Mouse (Mus musculus) G1E (cell line): ENCODE measurements around the gene Churc1.
A peak's percentile ranks its signal among the peaks of the same experiment; 100 is the strongest.

ENCODE experiments used
- CTCF ChIP-seq: IDR thresholded peaks from 2 replicates; pipeline ENCODE4 v1.5.1; 2012; ENCODE audit warnings: low read depth, low read length, inconsistent platforms, mixed read lengths
- GATA1 ChIP-seq: IDR thresholded peaks from 2 replicates; pipeline ENCODE4 v1.6.1; 2012; ENCODE audit warnings: borderline replicate concordance, low read length, inconsistent platforms, mixed read lengths
- GATA2 ChIP-seq: IDR thresholded peaks from 2 replicates; pipeline ENCODE4 v1.6.1; 2012; ENCODE audit warnings: low read depth, low read length, inconsistent platforms, borderline replicate concordance
- POLR2AphosphoS5 ChIP-seq: IDR thresholded peaks from 2 replicates; pipeline ENCODE4 v1.6.1; 2012; ENCODE audit warnings: low read depth, low read length, inconsistent platforms; ENCODE audit not compliant: insufficient replicate concordance
- TAL1 ChIP-seq: conservative IDR thresholded peaks from 2 replicates; pipeline ENCODE4 v1.6.1; 2012; ENCODE audit warnings: low read depth, low read length, inconsistent platforms, mixed read lengths

DNA sequence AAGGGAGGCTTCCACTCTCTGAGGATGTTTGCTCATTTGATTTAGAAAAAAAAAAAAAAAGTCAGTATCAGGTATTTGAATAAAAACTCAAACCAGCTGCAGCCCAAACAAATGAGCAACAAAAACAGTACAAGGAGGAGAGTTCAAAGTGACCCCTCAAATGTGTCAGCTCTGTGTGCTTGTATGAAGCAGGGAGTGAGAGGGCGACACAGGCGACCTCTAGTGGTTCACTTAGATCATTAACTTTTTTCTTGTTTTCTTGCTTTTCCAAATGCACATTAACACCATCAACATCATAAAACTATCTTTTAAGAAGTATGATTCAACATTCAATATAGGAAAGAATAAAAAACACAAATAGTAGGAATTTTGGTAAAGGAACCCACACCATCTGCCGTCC is 67.4 kb downstream of the Churc1 start:
- peak; percentile 75 for TF ChIP-seq CTCF
- TF ChIP-seq GATA1, result no peak
- TF ChIP-seq POLR2AphosphoS5, result no peak
- no peak for TF ChIP-seq GATA2
- no peak for TF ChIP-seq TAL1
